Mouse (Mus musculus): ENCODE measurements around the gene Stab2. TPM values are rescaled to one million over a fixed set of nuclear protein-coding genes. Genes with fewer than 3 reads are reported as not detected.

The Stab2 gene
- 0.31 and 0.63 TPM in 2 replicates for polyA plus RNA-seq (2012; ENCODE audit: insufficient read depth, insufficient read length, missing spikeins)

GRCm38 (mm10) chr10:87007385-87008214 is at the start of gene Stab2:
Gene Stab2, minus strand, starts transcription at chr10:87008025.
- no peak within 1 kb of the TSS for H3K27ac ChIP-seq (ENCODE audit: insufficient read depth, low read depth, low read length)
- no peak within 1 kb of the TSS for H3K4me3 ChIP-seq (ENCODE audit: insufficient read depth, low read length)
- H3K4me1 ChIP-seq (ENCODE audit: control insufficient read depth, insufficient read depth, low read length): no peaks in the 10 kb centered on the region
- TF ChIP-seq CTCF (IDR thresholded peaks at IDR 0.05; ENCODE audit: low read depth, low read length) (no peak), POLR2A (IDR thresholded peaks at IDR 0.05; ENCODE audit: borderline replicate concordance, low read depth, low read length) (no peak)

GRCm38 (mm10) chr10:87051714-87052113 is 43.9 kb upstream of the Stab2 start:
- H3K27ac ChIP-seq (ENCODE audit: insufficient read depth, low read depth, low read length): no peak overlapping the region
- no peak for TF ChIP-seq CTCF (IDR thresholded peaks at IDR 0.05; ENCODE audit: low read depth, low read length)
- no peak for TF ChIP-seq POLR2A (IDR thresholded peaks at IDR 0.05; ENCODE audit: borderline replicate concordance, low read depth, low read length)
- H3K4me3 ChIP-seq (ENCODE audit: insufficient read depth, low read length): no peak overlapping the region
- H3K4me1 ChIP-seq (ENCODE audit: control insufficient read depth, insufficient read depth, low read length): no peaks in the 10 kb centered on the region

GRCm38 (mm10) chr10:87049179-87049578 is 41.4 kb upstream of the Stab2 start:
- H3K4me1 ChIP-seq (ENCODE audit: control insufficient read depth, insufficient read depth, low read length): no peaks in the 10 kb centered on the region
- TF ChIP-seq CTCF (IDR thresholded peaks at IDR 0.05; ENCODE audit: low read depth, low read length) (no peak), POLR2A (IDR thresholded peaks at IDR 0.05; ENCODE audit: borderline replicate concordance, low read depth, low read length) (no peak)
- no peak overlapping the region for H3K27ac ChIP-seq (ENCODE audit: insufficient read depth, low read depth, low read length)
- H3K4me3 ChIP-seq (ENCODE audit: insufficient read depth, low read length): no peak overlapping the region

- no peaks in the 10 kb centered on the region for H3K4me1 ChIP-seq (ENCODE audit: control insufficient read depth, insufficient read depth, low read length)
- peak; percentile 14; the same call in 1 of the 2 replicates for TF ChIP-seq CTCF (IDR thresholded peaks at IDR 0.05; ENCODE audit: low read depth, low read length)
- TF ChIP-seq POLR2A (IDR thresholded peaks at IDR 0.05; ENCODE audit: borderline replicate concordance, low read depth, low read length): no peak
- H3K4me3 ChIP-seq (ENCODE audit: insufficient read depth, low read length): no peak overlapping the region
- no peak overlapping the region for H3K27ac ChIP-seq (ENCODE audit: insufficient read depth, low read depth, low read length)
These were observed 39.2 kb upstream of the Stab2 start for GRCm38 (mm10) chr10:87046931-87047468.

GRCm38 (mm10) chr10:87046469-87046868 is 38.6 kb upstream of the Stab2 start:
- no peak overlapping the region for H3K27ac ChIP-seq (ENCODE audit: insufficient read depth, low read depth, low read length)
- no peaks in the 10 kb centered on the region for H3K4me1 ChIP-seq (ENCODE audit: control insufficient read depth, insufficient read depth, low read length)
- no peak overlapping the region for H3K4me3 ChIP-seq (ENCODE audit: insufficient read depth, low read length)
- TF ChIP-seq CTCF (IDR thresholded peaks at IDR 0.05; ENCODE audit: low read depth, low read length): no peak
- TF ChIP-seq POLR2A (IDR thresholded peaks at IDR 0.05; ENCODE audit: borderline replicate concordance, low read depth, low read length): no peak

GRCm38 (mm10) chr10:87045273-87045672 is 37.4 kb upstream of the Stab2 start:
- no peak for TF ChIP-seq POLR2A (IDR thresholded peaks at IDR 0.05; ENCODE audit: borderline replicate concordance, low read depth, low read length)
- TF ChIP-seq CTCF (IDR thresholded peaks at IDR 0.05; ENCODE audit: low read depth, low read length): no peak
- no peak overlapping the region for H3K4me3 ChIP-seq (ENCODE audit: insufficient read depth, low read length)
- H3K27ac ChIP-seq (ENCODE audit: insufficient read depth, low read depth, low read length): no peak overlapping the region
- H3K4me1 ChIP-seq (ENCODE audit: control insufficient read depth, insufficient read depth, low read length): no peaks in the 10 kb centered on the region

- TF ChIP-seq CTCF (IDR thresholded peaks at IDR 0.05; ENCODE audit: low read depth, low read length): no peak
- no peak for TF ChIP-seq POLR2A (IDR thresholded peaks at IDR 0.05; ENCODE audit: borderline replicate concordance, low read depth, low read length)
- H3K27ac ChIP-seq (ENCODE audit: insufficient read depth, low read depth, low read length): no peak overlapping the region
These were observed 33.4 kb upstream of the Stab2 start for GRCm38 (mm10) chr10:87041265-87041664.

GRCm38 (mm10) chr10:87039800-87040199 is 32.0 kb upstream of the Stab2 start:
- no peak overlapping the region for H3K27ac ChIP-seq (ENCODE audit: insufficient read depth, low read depth, low read length)
- no peak overlapping the region for H3K4me3 ChIP-seq (ENCODE audit: insufficient read depth, low read length)
- TF ChIP-seq POLR2A (IDR thresholded peaks at IDR 0.05; ENCODE audit: borderline replicate concordance, low read depth, low read length) (no peak), CTCF (IDR thresholded peaks at IDR 0.05; ENCODE audit: low read depth, low read length) (no peak)
- no peaks in the 10 kb centered on the region for H3K4me1 ChIP-seq (ENCODE audit: control insufficient read depth, insufficient read depth, low read length)

More at GRCm38 (mm10) chr10:87041265-87041664, 33.4 kb upstream of the Stab2 start:
- H3K4me3 ChIP-seq (ENCODE audit: insufficient read depth, low read length): no peak overlapping the region
- no peaks in the 10 kb centered on the region for H3K4me1 ChIP-seq (ENCODE audit: control insufficient read depth, insufficient read depth, low read length)

- no peak for TF ChIP-seq CTCF (IDR thresholded peaks at IDR 0.05; ENCODE audit: low read depth, low read length)
- no peak for TF ChIP-seq POLR2A (IDR thresholded peaks at IDR 0.05; ENCODE audit: borderline replicate concordance, low read depth, low read length)
- H3K27ac ChIP-seq (ENCODE audit: insufficient read depth, low read depth, low read length): no peak overlapping the region
- no peaks in the 10 kb centered on the region for H3K4me1 ChIP-seq (ENCODE audit: control insufficient read depth, insufficient read depth, low read length)
- no peak overlapping the region for H3K4me3 ChIP-seq (ENCODE audit: insufficient read depth, low read length)
These were observed 31.5 kb upstream of the Stab2 start for GRCm38 (mm10) chr10:87039340-87039739.

- TF ChIP-seq CTCF (IDR thresholded peaks at IDR 0.05; ENCODE audit: low read depth, low read length): no peak
- no peak for TF ChIP-seq POLR2A (IDR thresholded peaks at IDR 0.05; ENCODE audit: borderline replicate concordance, low read depth, low read length)
- H3K27ac ChIP-seq (ENCODE audit: insufficient read depth, low read depth, low read length): no peak overlapping the region
- no peaks in the 10 kb centered on the region for H3K4me1 ChIP-seq (ENCODE audit: control insufficient read depth, insufficient read depth, low read length)
- no peak overlapping the region for H3K4me3 ChIP-seq (ENCODE audit: insufficient read depth, low read length)
These were observed 29.2 kb upstream of the Stab2 start for GRCm38 (mm10) chr10:87037062-87037461.
